Mouse (Mus musculus) right cerebral cortex, adult 2 months (tissue): ENCODE results near the gene Ciz1.

Source experiments
- DNase-seq, 2 experiments: peaks; one replicate each; pipeline ENCODE4 v3.0.0; 2021 to 2022; ENCODE audit warnings: low spot score in 2 of 2

Ciz1 gene

GRCm38 (mm10) chr2:32417486-32417885 lies 65.4 kb downstream of the Ciz1 start:
- DNase-seq, result no peak

DNA sequence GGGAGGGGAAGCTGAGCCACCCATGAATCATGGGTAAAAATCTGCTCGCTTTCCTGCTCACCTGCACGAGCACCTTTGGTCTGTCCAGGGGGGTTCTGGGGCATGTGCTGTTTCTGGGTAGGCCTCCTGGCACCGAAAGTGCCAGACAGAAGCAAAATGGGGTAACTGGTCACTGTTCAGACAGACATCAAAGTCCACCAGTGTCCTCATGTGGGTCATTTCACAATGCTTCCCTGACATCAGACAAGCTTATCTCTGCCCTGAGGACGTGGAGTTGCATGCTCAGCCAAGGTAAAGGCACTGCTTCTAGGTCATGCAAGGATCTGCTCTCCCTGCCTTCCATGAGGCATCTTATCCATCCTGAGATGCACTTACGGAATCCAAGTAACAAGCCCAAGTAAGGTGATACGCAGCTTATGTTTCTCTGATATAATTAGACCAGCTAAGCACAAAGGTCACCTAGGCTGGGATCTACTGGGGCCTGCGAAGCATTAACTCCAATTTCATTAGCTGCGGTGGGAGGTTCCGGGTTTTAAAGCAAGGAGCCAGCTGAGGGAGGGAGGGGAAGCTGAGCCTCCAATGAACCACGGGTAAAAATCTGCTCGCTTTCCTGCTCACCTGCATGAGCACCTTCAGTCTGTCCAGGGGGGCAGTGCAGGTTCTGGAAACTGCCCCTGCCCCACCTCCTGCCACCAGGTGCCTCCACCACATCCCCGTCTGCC lies 66.5 kb downstream of the Ciz1 start:
- DNase-seq, result no peak

- no peak for DNase-seq
Measured at GRCm38 (mm10) chr2:32419359-32419758, 67.2 kb downstream of the Ciz1 start.

DNA sequence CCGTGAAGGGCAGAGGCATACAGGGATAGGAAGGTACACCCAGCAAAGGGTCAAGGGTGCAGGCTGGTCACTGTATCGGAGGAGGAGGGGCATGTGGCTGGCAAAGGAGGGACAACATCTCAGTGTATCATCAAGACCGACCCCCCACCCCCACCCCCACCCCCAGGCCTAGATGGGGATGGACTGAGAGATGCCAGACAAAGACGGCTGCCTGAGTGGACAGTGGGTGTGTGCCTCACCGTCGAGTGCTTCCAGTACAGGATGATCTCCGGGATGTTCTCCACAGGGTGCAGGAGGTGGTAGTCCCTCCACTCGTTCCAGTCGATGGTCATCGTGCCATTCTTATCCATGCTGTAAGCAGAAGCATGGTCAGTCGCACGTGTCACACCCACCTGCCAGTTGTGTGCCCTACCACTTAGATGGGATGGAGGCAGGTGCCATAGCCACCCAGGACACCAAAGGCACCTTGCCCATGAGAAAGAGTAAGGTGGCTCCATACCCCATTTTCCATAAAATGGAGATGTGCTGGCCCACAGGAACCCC lies 68.0 kb downstream of the Ciz1 start:
- DNase-seq, result no peak

DNA sequence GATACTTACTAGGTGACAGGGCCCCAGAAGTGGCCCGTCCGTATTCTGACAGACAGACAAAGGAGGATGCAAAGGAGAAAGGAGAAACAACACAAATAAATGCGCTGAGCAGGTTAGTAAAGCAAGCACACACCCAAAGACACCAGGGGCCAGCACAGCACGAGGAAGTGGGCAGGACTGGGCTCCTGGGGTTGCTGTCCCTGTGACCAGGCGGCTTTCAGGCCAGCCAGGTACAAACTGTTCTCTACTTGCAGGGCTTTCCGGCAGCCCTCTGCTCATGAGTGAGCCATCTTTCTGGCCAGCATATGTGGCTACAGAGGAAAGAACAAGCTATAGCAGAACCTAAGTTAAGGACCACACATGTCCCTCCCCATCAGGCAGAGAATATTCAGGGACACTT lies 68.5 kb downstream of the Ciz1 start:
- DNase-seq, result no peak

- no peak for DNase-seq
Measured at GRCm38 (mm10) chr2:32421851-32422251, 69.7 kb downstream of the Ciz1 start.

GRCm38 (mm10) chr2:32423481-32424331 lies 71.6 kb downstream of the Ciz1 start:
- peak in 1 of 2 experiments; percentile 54 for DNase-seq

DNA sequence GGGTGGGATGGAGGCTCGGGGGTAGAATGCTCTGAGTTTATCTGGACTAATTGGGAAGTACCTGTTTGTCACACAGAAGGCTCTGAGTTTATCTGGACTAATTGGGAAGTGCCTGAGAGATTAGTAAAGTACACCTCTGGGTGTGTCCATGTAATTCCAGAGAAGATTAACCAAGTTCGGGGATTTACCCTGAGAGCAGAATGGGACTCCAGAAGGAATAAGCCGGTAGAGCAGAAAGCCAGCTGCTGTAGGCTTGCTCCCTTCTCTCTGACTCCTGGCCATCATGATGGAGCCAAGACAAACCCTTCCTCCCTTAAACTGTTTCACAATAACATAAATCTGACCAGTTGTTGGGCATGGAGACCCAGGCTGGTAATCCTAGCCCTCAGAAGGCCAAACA lies 72.7 kb downstream of the Ciz1 start:
- DNase-seq, result no peak

GRCm38 (mm10) chr2:32425568-32425967 lies 73.4 kb downstream of the Ciz1 start:
- DNase-seq, result peak in 1 of 2 experiments; percentile 63

DNA sequence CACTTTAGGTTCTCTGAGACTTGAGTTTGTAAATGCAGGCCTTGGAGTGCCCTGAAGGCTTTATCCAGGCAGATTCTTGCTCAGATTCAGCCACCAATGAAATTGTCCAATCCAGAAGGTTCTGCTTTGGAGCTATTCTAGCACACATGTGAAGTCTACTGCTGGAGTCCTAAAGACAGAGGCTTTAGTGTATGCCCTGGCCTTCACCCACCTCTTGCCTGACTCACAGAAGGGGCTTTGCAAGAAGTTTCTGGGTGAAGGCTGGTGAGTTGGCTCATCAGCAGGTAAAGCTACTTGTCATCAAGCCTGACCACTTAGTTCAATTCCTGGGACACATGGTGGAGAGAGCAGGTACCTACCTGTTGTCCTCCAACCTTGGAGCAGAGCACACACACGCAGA lies 74.0 kb downstream of the Ciz1 start:
- DNase-seq, result no peak

GRCm38 (mm10) chr2:32427720-32428119 lies 75.6 kb downstream of the Ciz1 start:
- DNase-seq, result no peak

- DNase-seq, result peak; percentile 71 to 75
Measured at GRCm38 (mm10) chr2:32428262-32428722, 76.2 kb downstream of the Ciz1 start.

- no peak for DNase-seq
Measured at GRCm38 (mm10) chr2:32429215-32429891, 77.2 kb downstream of the Ciz1 start.
